Mouse (Mus musculus): ENCODE measurements around the gene Pank4. TPM values are rescaled to one million over a fixed set of nuclear protein-coding genes. Genes with fewer than 3 reads are reported as not detected.

Gene Pank4
- total and polyA plus RNA-seq, 3 experiments = 22.4 to 34.7 (median 27.6) TPM

DNA sequence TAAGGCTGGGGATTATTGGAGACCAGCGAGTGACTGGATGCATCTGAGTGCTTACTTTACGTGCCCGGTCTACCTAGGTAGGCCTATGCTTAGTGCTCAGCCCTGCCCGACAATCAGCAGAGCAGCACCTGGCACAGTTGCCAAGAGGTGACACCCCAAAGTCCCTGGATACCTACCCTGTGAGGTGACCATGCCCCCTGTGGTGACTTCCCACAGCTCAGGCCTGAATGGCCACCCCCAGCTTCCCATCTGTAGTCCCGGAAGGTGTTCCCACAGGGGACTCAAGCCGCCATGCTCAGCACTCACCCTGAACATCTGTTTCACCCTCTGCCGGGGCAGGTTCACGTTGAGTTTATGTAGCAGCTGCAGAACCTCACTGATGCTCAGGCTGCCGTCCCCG is 42.4 kb downstream of the Pank4 start:
- in situ Hi-C loops (cut with MboI; ENCODE audit: low pct_ligation_motif_present, low pct_unique_long_range_greater_than_20kb, low sequenced_read_pairs) = no loop called here
- no peak for DNase-seq (ENCODE audit: extremely low read depth)
- H3K27ac ChIP-seq (ENCODE audit: insufficient read depth, low read depth) = no peak overlapping the region
- dilution Hi-C loops (cut with MboI; ENCODE audit: extremely low pct_ligation_motif_present, extremely low pct_unique_long_range_greater_than_20kb, low sequenced_read_pairs) = no loop called here
- no peak for TF ChIP-seq PAX5 (IDR thresholded peaks at IDR 0.05; ENCODE audit: low read length)
- no peak for TF ChIP-seq UBTF (IDR thresholded peaks at IDR 0.05; ENCODE audit: low read depth, low read length)
- no peak for TF ChIP-seq MAZ (IDR thresholded peaks at IDR 0.05; ENCODE audit: low read depth, low read length)
- no peak for TF ChIP-seq RAD21 (IDR thresholded peaks at IDR 0.05; ENCODE audit: low read depth, low read length)
- no peak for TF ChIP-seq ZC3H11A (IDR thresholded peaks at IDR 0.05; ENCODE audit: low read depth, low read length)
- no peak for TF ChIP-seq ZMIZ1 (IDR thresholded peaks at IDR 0.05; ENCODE audit: low read depth, low read length)
- TF ChIP-seq GABPA (IDR thresholded peaks at IDR 0.05; ENCODE audit: insufficient replicate concordance, low read depth, low read length) = no peak
- no peak for TF ChIP-seq SMC3 (IDR thresholded peaks at IDR 0.05; ENCODE audit: low read depth, low read length)
- no peak for TF ChIP-seq USF2 (conservative IDR thresholded peaks at IDR 0.05; ENCODE audit: low read depth, low read length)
- no peak for TF ChIP-seq MXI1 (IDR thresholded peaks at IDR 0.05; ENCODE audit: low read depth, low read length)
- no peak for TF ChIP-seq TBP (conservative IDR thresholded peaks at IDR 0.05; ENCODE audit: low read depth, low read length)
- no peak for TF ChIP-seq CHD2 (IDR thresholded peaks at IDR 0.05; ENCODE audit: low read length)
- no peak for TF ChIP-seq MYC (IDR thresholded peaks at IDR 0.05; ENCODE audit: low read depth, low read length)
- no peak for TF ChIP-seq SIN3A (IDR thresholded peaks at IDR 0.05; ENCODE audit: low read length)
- no peak for TF ChIP-seq NRF1 (IDR thresholded peaks at IDR 0.05; ENCODE audit: low read depth, low read length)
- TF ChIP-seq KAT2A (IDR thresholded peaks at IDR 0.05; ENCODE audit: insufficient replicate concordance, low read length) = no peak
- no peak for TF ChIP-seq POLR2AphosphoS2 (IDR thresholded peaks at IDR 0.05; ENCODE audit: low read depth, low read length)
- no peak for TF ChIP-seq POLR2A (IDR thresholded peaks at IDR 0.05; ENCODE audit: low read depth, low read length)
- no peak for TF ChIP-seq CTCF (conservative IDR thresholded peaks at IDR 0.05 in 1 of 2, IDR thresholded peaks at IDR 0.05 in 1 of 2; ENCODE audit: low read depth in 2 of 2, low read length in 2 of 2)
- H3K79me2 ChIP-seq (replicated peaks; ENCODE audit: control insufficient read depth, extremely low read depth, insufficient read depth, poor library complexity, severe bottlenecking) = no peaks in the 10 kb centered on the region
- H3K4me2 ChIP-seq (ENCODE audit: insufficient read depth, low read depth, poor library complexity, severe bottlenecking) = no peak overlapping the region
- H3K4me1 ChIP-seq (ENCODE audit: control insufficient read depth in 1 of 2, insufficient read depth in 2 of 2) = no peaks in the 10 kb centered on the region
- H3K9ac ChIP-seq (ENCODE audit: insufficient read depth, low read depth) = no peak overlapping the region
- no peaks in the 10 kb centered on the region for H3K9me3 ChIP-seq (replicated peaks; ENCODE audit: low read length)
- H3K4me3 ChIP-seq (replicated peaks in 1 of 3; ENCODE audit: low read depth in 2 of 3, low read length in 2 of 3, poor library complexity in 1 of 3) = no peak overlapping the region
- peaks cover 96% of the 10 kb centered on the region for H3K27me3 ChIP-seq (replicated peaks)
- H3K36me3 ChIP-seq (replicated peaks in 1 of 2; ENCODE audit: control insufficient read depth in 1 of 2, insufficient read depth in 1 of 2, low read length in 1 of 2) = no peaks in the 10 kb centered on the region

DNA sequence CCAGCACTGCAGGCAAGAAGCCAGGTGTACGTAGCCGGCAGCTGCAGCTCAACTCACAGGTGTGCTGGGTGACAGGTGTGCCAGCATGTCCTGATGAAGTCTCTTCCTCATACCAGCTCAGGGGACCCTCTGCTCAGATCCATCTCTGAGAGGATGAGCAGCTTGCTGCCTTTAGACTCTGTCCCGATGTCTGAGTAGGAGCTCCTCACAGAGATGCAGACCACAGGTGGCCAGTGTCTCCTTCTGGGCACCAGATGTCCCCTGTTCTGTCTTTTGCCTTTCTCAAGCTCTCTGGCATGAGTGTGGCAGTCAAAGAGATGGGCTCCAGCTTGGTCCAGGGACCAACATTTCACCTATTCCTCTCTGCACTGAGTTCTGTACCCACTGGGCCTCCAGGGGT is 43.7 kb downstream of the Pank4 start:
- Histone ChIP-seq H3K4me1 (ENCODE audit: control insufficient read depth in 1 of 2, insufficient read depth in 2 of 2) (peaks cover 4 to 8% of the 10 kb centered on the region in 2 experiments), H3K27ac (ENCODE audit: insufficient read depth, low read depth) (no peak overlapping the region), H3K27me3 (replicated peaks) (peaks cover 96% of the 10 kb centered on the region), H3K79me2 (replicated peaks; ENCODE audit: control insufficient read depth, extremely low read depth, insufficient read depth, poor library complexity, severe bottlenecking) (no peaks in the 10 kb centered on the region), H3K4me3 (replicated peaks in 1 of 3; ENCODE audit: low read depth in 2 of 3, low read length in 2 of 3, poor library complexity in 1 of 3) (no peak overlapping the region), H3K9me3 (replicated peaks; ENCODE audit: low read length) (no peaks in the 10 kb centered on the region), H3K36me3 (replicated peaks in 1 of 2; ENCODE audit: control insufficient read depth in 1 of 2, insufficient read depth in 1 of 2, low read length in 1 of 2) (no peaks in the 10 kb centered on the region), H3K9ac (ENCODE audit: insufficient read depth, low read depth) (no peak overlapping the region), H3K4me2 (ENCODE audit: insufficient read depth, low read depth, poor library complexity, severe bottlenecking) (no peak overlapping the region)
- in situ Hi-C loops (cut with MboI; ENCODE audit: low pct_ligation_motif_present, low pct_unique_long_range_greater_than_20kb, low sequenced_read_pairs) = no loop called here
- TF ChIP-seq MXI1 (IDR thresholded peaks at IDR 0.05; ENCODE audit: low read depth, low read length) (no peak), KAT2A (IDR thresholded peaks at IDR 0.05; ENCODE audit: insufficient replicate concordance, low read length) (no peak), SIN3A (IDR thresholded peaks at IDR 0.05; ENCODE audit: low read length) (no peak), CHD1 (IDR thresholded peaks at IDR 0.05; ENCODE audit: low read depth, low read length) (no peak), ZKSCAN1 (IDR thresholded peaks at IDR 0.05; ENCODE audit: borderline replicate concordance, low read depth, low read length) (no peak), ZC3H11A (IDR thresholded peaks at IDR 0.05; ENCODE audit: low read depth, low read length) (no peak), UBTF (IDR thresholded peaks at IDR 0.05; ENCODE audit: low read depth, low read length) (no peak), PAX5 (IDR thresholded peaks at IDR 0.05; ENCODE audit: low read length) (no peak), MAFK (IDR thresholded peaks at IDR 0.05; ENCODE audit: insufficient replicate concordance, low read length) (no peak), ELF1 (IDR thresholded peaks at IDR 0.05; ENCODE audit: low read depth, low read length) (no peak), CTCF (conservative IDR thresholded peaks at IDR 0.05 in 1 of 2, IDR thresholded peaks at IDR 0.05 in 1 of 2; ENCODE audit: low read depth in 2 of 2, low read length in 2 of 2) (no peak), IRF4 (IDR thresholded peaks at IDR 0.05; ENCODE audit: low read depth, low read length) (no peak), HCFC1 (IDR thresholded peaks at IDR 0.05; ENCODE audit: low read depth, low read length) (no peak), NELFE (IDR thresholded peaks at IDR 0.05; ENCODE audit: low read depth, low read length) (no peak), NRF1 (IDR thresholded peaks at IDR 0.05; ENCODE audit: low read depth, low read length) (no peak)
- dilution Hi-C loops (cut with MboI; ENCODE audit: extremely low pct_ligation_motif_present, extremely low pct_unique_long_range_greater_than_20kb, low sequenced_read_pairs) = no loop called here
- no peak for DNase-seq (ENCODE audit: extremely low read depth)
